Mouse (Mus musculus) intestine, embryonic 14.5 days (tissue): Measurements from ENCODE around the gene Cyp2f2. TPM values are rescaled to one million over a fixed set of nuclear protein-coding genes. Genes with fewer than 3 reads are reported as not detected.

Experiments used
- ATAC-seq: fragments of 200-750 bp; cut with Nextera tagmentation; replicated peaks from 2 replicates; pipeline ENCODE4 v1.8.0; 2017; ENCODE audit warnings: low read depth, moderate number of reproducible peaks, moderate TSS enrichment, moderate library complexity; ENCODE audit not compliant: low FRiP score, low TSS enrichment
- DNase-seq: peaks from one replicate; pipeline ENCODE4 v3.0.0-alpha.2; 2018; ENCODE audit warnings: low spot score
- H3K27ac ChIP-seq: fragments of 300-500 bp; sonication (generic); 2 replicates; pipeline ENCODE4 v1.5.1; 2014; ENCODE audit warnings: low read depth, mild to moderate bottlenecking, control low read depth
- H3K27me3 ChIP-seq: fragments of 300-500 bp; sonication (generic); replicated peaks from 2 replicates; pipeline ENCODE4 v1.6.1; 2014; ENCODE audit warnings: low read length, control low read depth; ENCODE audit not compliant: control insufficient read depth, insufficient read depth
- H3K36me3 ChIP-seq: fragments of 300-500 bp; sonication (generic); 2 replicates; pipeline ENCODE4 v1.6.1; 2014; ENCODE audit warnings: low read length, control low read depth; ENCODE audit not compliant: control insufficient read depth, insufficient read depth
- H3K4me1 ChIP-seq: fragments of 300-500 bp; sonication (generic); replicated peaks from 2 replicates; pipeline ENCODE4 v1.6.1; 2014; ENCODE audit warnings: low read length, control low read depth, mixed read lengths; ENCODE audit not compliant: control insufficient read depth, insufficient read depth
- H3K4me2 ChIP-seq: fragments of 300-500 bp; sonication (generic); 2 replicates; pipeline ENCODE4 v1.6.1; 2014; ENCODE audit warnings: low read length
- H3K4me3 ChIP-seq: fragments of 300-500 bp; sonication (generic); 2 replicates; pipeline ENCODE4 v1.5.1; 2014; ENCODE audit warnings: low read depth, low read length, control low read depth, mixed read lengths
- H3K9ac ChIP-seq: fragments of 300-500 bp; sonication (generic); 2 replicates; pipeline ENCODE4 v1.6.1; 2014; ENCODE audit warnings: mild to moderate bottlenecking, low read length
- H3K9me3 ChIP-seq: fragments of 300-500 bp; sonication (generic); 2 replicates; pipeline ENCODE4 v1.6.1; 2016; ENCODE audit warnings: low read length, control low read depth; ENCODE audit not compliant: control insufficient read depth
- WGBS: fragments of 180-500 bp; shearing (Covaris S2); extraction: QIAGEN DNeasy Blood & Tissue Kit; methylation state at CpG from one replicate; pipeline ENCODE4 v1.1.7; 2014; 5-methylcytosine and 5-hydroxymethylcytosine counted together
- polyA plus RNA-seq: library from polyadenylated mRNA; unstranded; fragments of >200 nt; fragmentation: Nextera tagmentation; extraction: Ambion mirVana; gene quantifications from 2 replicates; pipeline ENCODE4 v1.2.1, GENCODE M21; 2014

Gene Cyp2f2
- polyA plus RNA-seq, 1 experiment from 2014 or later: not detected

- peaks cover 6% of the 10 kb centered on the region; the same call in 1 of the 2 replicates for H3K4me1 ChIP-seq
- H3K9ac ChIP-seq: no peak overlapping the region
- H3K36me3 ChIP-seq: no peaks in the 10 kb centered on the region
- H3K27ac ChIP-seq: no peak overlapping the region
- H3K9me3 ChIP-seq: no peaks in the 10 kb centered on the region
- 61% methylated on average over 2 of the region's 2 CpGs for WGBS
- no peak for ATAC-seq
- no peak overlapping the region for H3K4me2 ChIP-seq
- no peak overlapping the region for H3K4me3 ChIP-seq
- H3K27me3 ChIP-seq: no peaks in the 10 kb centered on the region
- DNase-seq: no peak
These were observed 11.7 kb downstream of the Cyp2f2 start for GRCm38 (mm10) chr7:27131387-27131786.

- DNase-seq (peak; percentile 73), ATAC-seq (no peak)
- WGBS: 17% methylated on average over 10 of the region's 10 CpGs
- no peaks in the 10 kb centered on the region for H3K36me3 ChIP-seq
- H3K4me2 ChIP-seq: peak overlapping the region; percentile 2; the same call in 1 of the 2 replicates
- H3K4me3 ChIP-seq: no peak overlapping the region
- no peaks in the 10 kb centered on the region for H3K27me3 ChIP-seq
- H3K4me1 ChIP-seq: peaks cover 6% of the 10 kb centered on the region; the same call in 1 of the 2 replicates
- H3K27ac ChIP-seq: no peak overlapping the region
- H3K9me3 ChIP-seq: no peaks in the 10 kb centered on the region
- no peak overlapping the region for H3K9ac ChIP-seq
These were observed 12.9 kb downstream of the Cyp2f2 start for GRCm38 (mm10) chr7:27132588-27132987.

GRCm38 (mm10) chr7:27133156-27133555 lies 13.4 kb downstream of the Cyp2f2 start:
- no peak overlapping the region for H3K4me2 ChIP-seq
- no peak for DNase-seq
- peak; percentile 45; the same call in 1 of the 2 replicates for ATAC-seq

GRCm38 (mm10) chr7:27133757-27134156 lies 14.0 kb downstream of the Cyp2f2 start:
- no peak overlapping the region for H3K27ac ChIP-seq
- no peak overlapping the region for H3K4me2 ChIP-seq
- WGBS: 74% methylated on average over 4 of the region's 4 CpGs
- H3K4me1 ChIP-seq: peaks cover 6% of the 10 kb centered on the region; the same call in 1 of the 2 replicates
- no peaks in the 10 kb centered on the region for H3K27me3 ChIP-seq
- no peak overlapping the region for H3K9ac ChIP-seq
- no peaks in the 10 kb centered on the region for H3K36me3 ChIP-seq
- no peak for DNase-seq
- H3K4me3 ChIP-seq: no peak overlapping the region
- ATAC-seq: no peak
- H3K9me3 ChIP-seq: no peaks in the 10 kb centered on the region

More at GRCm38 (mm10) chr7:27133156-27133555, 13.4 kb downstream of the Cyp2f2 start:
- Histone ChIP-seq H3K9me3 (no peaks in the 10 kb centered on the region), H3K4me1 (peaks cover 6% of the 10 kb centered on the region; the same call in 1 of the 2 replicates), H3K36me3 (no peaks in the 10 kb centered on the region), H3K27me3 (no peaks in the 10 kb centered on the region), H3K27ac (no peak overlapping the region), H3K9ac (no peak overlapping the region), H3K4me3 (no peak overlapping the region)
- WGBS: 46% methylated on average over 12 of the region's 12 CpGs

GRCm38 (mm10) chr7:27136410-27136996 lies 16.8 kb downstream of the Cyp2f2 start:
- Histone ChIP-seq H3K4me3 (no peak overlapping the region), H3K27ac (no peak overlapping the region), H3K36me3 (no peaks in the 10 kb centered on the region), H3K9me3 (no peaks in the 10 kb centered on the region; the same call in 1 of the 2 replicates), H3K9ac (no peak overlapping the region), H3K27me3 (no peaks in the 10 kb centered on the region), H3K4me2 (no peak overlapping the region), H3K4me1 (peaks cover 6% of the 10 kb centered on the region; the same call in 1 of the 2 replicates)
- ATAC-seq (no peak), DNase-seq (no peak)
- 40% methylated on average over 8 of the region's 8 CpGs for WGBS

- DNase-seq: no peak
- Histone ChIP-seq H3K4me3 (no peak within 1 kb of the TSS), H3K36me3 (peaks cover 12% of the 10 kb centered on the region), H3K27me3 (no peaks in the 10 kb centered on the region), H3K4me2 (no peak within 1 kb of the TSS), H3K27ac (no peak within 1 kb of the TSS), H3K9ac (no peak within 1 kb of the TSS), H3K9me3 (no peaks in the 10 kb centered on the region), H3K4me1 (no peaks in the 10 kb centered on the region)
- 59% methylated on average over 10 of the region's 10 CpGs for WGBS
- ATAC-seq: no peak
These were observed 33.6 kb downstream of the Cyp2f2 start, which contains the start of gene Cyp2t4 for GRCm38 (mm10) chr7:27153205-27153764. Cyp2t4 (plus strand) TSS chr7:27153714.

GRCm38 (mm10) chr7:27156005-27156404 lies 36.3 kb downstream of the Cyp2f2 start:
- no peak for ATAC-seq
- Histone ChIP-seq H3K27me3 (no peaks in the 10 kb centered on the region), H3K9ac (no peak overlapping the region), H3K4me1 (peaks cover 6% of the 10 kb centered on the region), H3K4me2 (no peak overlapping the region), H3K27ac (no peak overlapping the region), H3K9me3 (no peaks in the 10 kb centered on the region), H3K4me3 (no peak overlapping the region), H3K36me3 (peaks cover 30% of the 10 kb centered on the region)
- WGBS: 81% methylated on average over 13 of the region's 13 CpGs
- DNase-seq: no peak

- Histone ChIP-seq H3K4me3 (no peak overlapping the region), H3K4me2 (no peak overlapping the region), H3K27me3 (no peaks in the 10 kb centered on the region), H3K4me1 (peaks cover 10% of the 10 kb centered on the region), H3K9me3 (no peaks in the 10 kb centered on the region), H3K36me3 (peaks cover 43% of the 10 kb centered on the region), H3K9ac (no peak overlapping the region), H3K27ac (no peak overlapping the region)
- WGBS: 97% methylated on average over 9 of the region's 9 CpGs
- DNase-seq (no peak), ATAC-seq (no peak)
These were observed 38.5 kb downstream of the Cyp2f2 start for GRCm38 (mm10) chr7:27158171-27158570.

- ATAC-seq (no peak), DNase-seq (no peak)
- no peak overlapping the region for H3K27ac ChIP-seq
- H3K36me3 ChIP-seq: peaks cover 50% of the 10 kb centered on the region
- H3K9ac ChIP-seq: no peak overlapping the region
- 97% methylated on average over 6 of the region's 6 CpGs for whole genome bisulfite sequencing
- no peak overlapping the region for H3K4me2 ChIP-seq
- H3K27me3 ChIP-seq: no peaks in the 10 kb centered on the region
- no peak overlapping the region for H3K4me3 ChIP-seq
- H3K4me1 ChIP-seq: peaks cover 21% of the 10 kb centered on the region
- no peaks in the 10 kb centered on the region for H3K9me3 ChIP-seq
These were observed 39.5 kb downstream of the Cyp2f2 start for GRCm38 (mm10) chr7:27159256-27159655.
